Mouse (Mus musculus) bone marrow macrophage, adult 2 months (primary cell): ENCODE measurements around the gene Asic4. TPM values are rescaled to one million over a fixed set of nuclear protein-coding genes. Genes with fewer than 3 reads are reported as not detected.
A peak's percentile ranks its signal among the peaks of the same experiment; 100 is the strongest.

Experiments
- H3K27ac ChIP-seq: 2 replicates; pipeline ENCODE4 v1.5.1; 2012; ENCODE audit warnings: low read depth, low read length; ENCODE audit not compliant: insufficient read depth
- H3K4me1 ChIP-seq: 2 replicates; pipeline ENCODE4 v1.6.1; 2012; ENCODE audit warnings: low read length; ENCODE audit not compliant: control insufficient read depth, insufficient read depth
- H3K4me3 ChIP-seq: 2 replicates; pipeline ENCODE4 v1.5.1; 2012; ENCODE audit warnings: mild to moderate bottlenecking, low read length, moderate library complexity; ENCODE audit not compliant: insufficient read depth
- CTCF ChIP-seq: IDR thresholded peaks from 2 replicates; pipeline ENCODE4 v1.5.1; 2012; ENCODE audit warnings: low read depth, mild to moderate bottlenecking, low read length, moderate library complexity
- POLR2A ChIP-seq: IDR thresholded peaks from 2 replicates; pipeline ENCODE4 v1.6.1; 2012; ENCODE audit warnings: mild to moderate bottlenecking, low read depth, low read length, borderline replicate concordance
- polyA plus RNA-seq: library from polyadenylated mRNA; stranded (reverse); fragments of >200 nt; gene quantifications from 2 replicates; pipeline ENCODE4 v1.2.4, GENCODE M21; 2012; ENCODE audit not compliant: missing spikeins, insufficient read depth, insufficient read length

Asic4 gene
- polyA plus RNA-seq, 1 experiment = not detected

- H3K4me1 ChIP-seq = no peaks in the 10 kb centered on the region
- H3K4me3 ChIP-seq = no peak overlapping the region
- H3K27ac ChIP-seq = no peak overlapping the region
- TF ChIP-seq POLR2A = no peak
- no peak for TF ChIP-seq CTCF
These were observed 61.4 kb downstream of the Asic4 start for GRCm38 (mm10) chr1:75511437-75512210.

GRCm38 (mm10) chr1:75512550-75512949 lies 62.3 kb downstream of the Asic4 start:
- TF ChIP-seq CTCF (no peak), POLR2A (no peak)
- Histone ChIP-seq H3K4me1 (no peaks in the 10 kb centered on the region), H3K27ac (no peak overlapping the region), H3K4me3 (no peak overlapping the region)

DNA sequence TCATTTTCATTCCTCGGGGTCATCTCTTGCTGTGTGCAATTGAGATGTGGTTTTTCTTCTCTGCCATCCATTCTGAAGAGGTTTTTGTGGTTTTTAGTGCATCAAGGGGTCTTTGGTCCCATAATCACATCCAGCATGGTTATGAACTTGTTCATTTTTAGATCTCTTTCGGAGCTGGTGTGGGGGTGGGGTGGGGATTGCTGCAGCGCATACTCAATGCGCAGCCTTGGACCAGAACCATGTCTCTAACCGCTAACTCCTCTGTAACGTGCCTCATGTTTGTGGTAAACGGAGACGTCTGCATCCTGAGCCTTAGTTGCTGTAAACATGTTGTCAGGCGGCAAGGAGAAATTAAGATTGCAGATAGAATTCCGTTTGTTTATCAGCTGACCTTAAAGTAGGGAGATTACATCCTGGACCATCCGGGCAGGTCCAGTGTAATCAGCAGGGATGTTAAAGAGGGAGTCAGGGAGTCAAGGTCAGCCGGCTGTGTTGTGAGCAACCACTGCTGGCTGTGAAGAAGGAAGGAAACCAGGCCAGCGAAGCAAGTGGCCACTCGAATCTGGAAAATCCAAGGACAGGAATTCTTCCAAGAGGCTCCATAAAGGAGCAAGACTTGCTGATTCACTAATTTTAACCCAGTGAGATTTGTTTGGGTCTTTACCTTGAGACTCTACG lies 66.6 kb downstream of the Asic4 start:
- Histone ChIP-seq H3K4me1 (peaks cover 3% of the 10 kb centered on the region), H3K4me3 (no peak overlapping the region), H3K27ac (no peak overlapping the region)
- TF ChIP-seq CTCF (no peak), POLR2A (no peak)

DNA sequence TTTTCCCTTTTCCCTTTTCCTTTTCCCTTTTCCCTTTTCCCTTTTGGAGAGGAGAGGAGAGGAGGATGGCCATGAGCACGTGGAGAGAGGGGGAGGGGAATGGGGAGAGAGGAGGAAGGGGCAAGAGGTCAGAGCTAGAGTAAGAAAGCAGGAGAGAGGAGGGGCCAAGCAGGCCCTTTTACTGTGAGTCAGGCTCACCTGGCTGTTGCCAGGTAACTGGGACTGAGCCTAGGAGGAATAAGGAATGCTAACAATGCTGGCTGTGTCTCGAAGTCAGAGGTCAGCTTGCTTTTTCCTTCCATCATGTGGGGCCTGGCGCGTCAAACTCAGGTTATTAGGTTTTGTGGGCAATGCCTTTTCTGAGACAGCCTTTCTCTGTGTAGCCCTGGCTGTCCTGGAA lies 67.7 kb downstream of the Asic4 start:
- TF ChIP-seq POLR2A = no peak
- TF ChIP-seq CTCF = no peak
- Histone ChIP-seq H3K27ac (no peak overlapping the region), H3K4me1 (peaks cover 8% of the 10 kb centered on the region), H3K4me3 (no peak overlapping the region)

DNA sequence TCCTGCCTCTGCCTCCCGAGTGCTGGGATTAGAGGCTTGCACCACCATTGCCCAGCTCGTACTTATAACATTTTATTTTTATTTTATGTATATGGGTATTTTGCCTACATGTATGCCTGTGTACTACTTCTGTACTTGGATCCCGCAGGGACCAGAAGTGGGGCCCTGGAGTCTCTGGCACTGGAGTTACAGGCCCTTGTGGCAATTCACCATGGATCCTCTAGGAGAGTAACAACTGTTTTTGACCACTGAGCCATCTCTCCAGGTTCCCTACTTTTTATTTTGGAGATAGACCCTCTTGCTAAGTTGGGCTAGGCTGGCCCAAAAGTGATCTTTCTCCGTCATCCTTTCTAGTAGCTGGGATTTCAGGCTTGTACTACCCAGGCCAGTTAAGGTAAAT lies 68.2 kb downstream of the Asic4 start:
- TF ChIP-seq CTCF (no peak), POLR2A (no peak)
- H3K4me1 ChIP-seq = peaks cover 11% of the 10 kb centered on the region
- no peak overlapping the region for H3K27ac ChIP-seq
- H3K4me3 ChIP-seq = no peak overlapping the region

GRCm38 (mm10) chr1:75519576-75519975 lies 69.3 kb downstream of the Asic4 start:
- TF ChIP-seq CTCF (no peak), POLR2A (no peak)
- Histone ChIP-seq H3K27ac (no peak overlapping the region), H3K4me1 (peaks cover 20% of the 10 kb centered on the region), H3K4me3 (no peak overlapping the region)

DNA sequence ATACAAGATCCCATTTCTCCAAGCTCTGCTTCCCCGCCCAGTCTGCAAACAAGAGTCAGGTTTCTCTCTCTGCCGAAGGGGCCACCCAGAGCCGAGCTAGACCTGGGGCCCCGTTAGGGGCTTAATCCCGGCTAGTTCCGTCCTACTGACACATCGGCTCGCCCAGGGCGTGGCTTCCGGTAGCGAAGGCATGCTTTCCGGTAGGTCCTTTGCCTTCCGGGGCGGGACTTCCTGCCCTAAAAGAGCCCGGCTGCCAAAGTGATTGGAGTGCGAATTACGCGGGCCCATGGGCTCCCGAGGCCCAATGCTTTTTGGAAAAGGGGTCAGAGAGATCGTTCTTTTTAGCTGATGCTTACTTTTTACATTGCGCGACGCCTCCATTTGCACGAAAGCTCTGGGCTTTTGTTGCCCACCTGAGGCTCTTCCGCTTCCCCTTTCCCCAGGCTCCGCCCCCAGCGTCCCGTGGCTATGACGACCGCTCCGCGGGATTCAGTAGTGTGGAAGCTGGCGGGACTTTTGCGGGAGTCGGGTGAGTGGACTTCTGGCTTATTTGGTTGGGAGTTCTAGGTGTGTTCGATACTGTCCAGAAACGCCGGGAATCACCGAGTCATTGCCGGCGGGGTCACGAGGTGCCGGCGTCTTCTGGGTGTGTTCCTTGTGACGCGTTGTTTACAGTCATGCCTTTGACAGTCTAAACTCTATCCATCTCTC lies 71.2 kb downstream of the Asic4 start, which contains the start of gene Stk11ip:
Gene Stk11ip, plus strand, starts transcription at position 209 of the 711 bp plus-strand sequence.
- H3K27ac ChIP-seq = peak within 1 kb of the TSS; percentile 87
- TF ChIP-seq POLR2A (0 out of 2 replicates have a peak, but pooled peaks have one; percentile 68), CTCF (no peak)

More for the DNA sequence above, 71.2 kb downstream of the Asic4 start, which contains the start of gene Stk11ip:
- Histone ChIP-seq H3K4me3 (peak within 1 kb of the TSS; percentile 67), H3K4me1 (peaks cover 25% of the 10 kb centered on the region)

Other genes starting within 250 kb of the Asic4 start
- 27.1 and 28.0 TPM in 2 replicates for gene Glb1l, start 239.6 kb upstream of the Asic4 start, polyA plus RNA-seq
- 41.9 and 46.0 TPM in 2 replicates for gene Stk16, start 239.6 kb upstream of the Asic4 start, polyA plus RNA-seq
- gene Tuba4a, start 230.6 kb upstream of the Asic4 start, polyA plus RNA-seq = 38.7 and 47.0 TPM in 2 replicates
- gene A630095N17Rik, start 218.3 kb upstream of the Asic4 start, polyA plus RNA-seq = not detected in 2 replicates
- gene Dnajb2, start 214.0 kb upstream of the Asic4 start, polyA plus RNA-seq = 6.7 and 10.7 TPM in 2 replicates
- gene Ptprn, start 185.9 kb upstream of the Asic4 start, polyA plus RNA-seq = 0.60 and 0.94 TPM in 2 replicates
- gene Resp18, start 172.0 kb upstream of the Asic4 start, polyA plus RNA-seq = not detected in 2 replicates
- gene Dnpep, start 132.4 kb upstream of the Asic4 start, polyA plus RNA-seq = 39.3 and 43.3 TPM in 2 replicates
- 0.70 TPM in 1 of 2 replicates, not detected in the other for gene Des, start 90.1 kb upstream of the Asic4 start, polyA plus RNA-seq
- 32.4 and 36.2 TPM in 2 replicates for gene Speg, start 75.1 kb upstream of the Asic4 start, polyA plus RNA-seq
- 79.2 and 89.6 TPM in 2 replicates for gene Gmppa, start 14.5 kb upstream of the Asic4 start, polyA plus RNA-seq
- gene Chpf, start 28.9 kb downstream of the Asic4 start, polyA plus RNA-seq = 0.95 and 1.3 TPM in 2 replicates
- gene Tmem198, start 29.1 kb downstream of the Asic4 start, polyA plus RNA-seq = not detected in 2 replicates
- 0.33 TPM in 1 of 2 replicates, not detected in the other for gene Obsl1, start 56.0 kb downstream of the Asic4 start, polyA plus RNA-seq
- gene Inha, start 56.6 kb downstream of the Asic4 start, polyA plus RNA-seq = not detected in 2 replicates
- 45.6 and 49.3 TPM in 2 replicates for gene Stk11ip, start 71.1 kb downstream of the Asic4 start, polyA plus RNA-seq
- 3.0 and 3.1 TPM in 2 replicates for gene Slc4a3, start 95.8 kb downstream of the Asic4 start, polyA plus RNA-seq